Mouse (Mus musculus) heart, embryonic 11.5 days (tissue): ENCODE measurements around the gene Vmn2r103. TPM values are rescaled to one million over a fixed set of nuclear protein-coding genes. Genes with fewer than 3 reads are reported as not detected.

Experiments used
- ATAC-seq: fragments of 200-750 bp; cut with Nextera tagmentation; replicated peaks from 2 replicates; pipeline ENCODE4 v1.8.0; 2017; ENCODE audit warnings: moderate library complexity; ENCODE audit not compliant: insufficient number of reproducible peaks, low FRiP score, low TSS enrichment
- H3K27ac ChIP-seq: fragments of 300-500 bp; sonication (generic); 2 replicates; pipeline ENCODE4 v1.5.1; 2014; ENCODE audit warnings: mild to moderate bottlenecking, low read depth, low read length
- H3K27me3 ChIP-seq: fragments of 300-500 bp; sonication (generic); 2 replicates; pipeline ENCODE4 v1.6.1; 2014; ENCODE audit warnings: mild to moderate bottlenecking, low read length, mixed read lengths; ENCODE audit not compliant: control insufficient read depth, insufficient read depth
- H3K36me3 ChIP-seq: fragments of 300-500 bp; sonication (generic); 2 replicates; pipeline ENCODE4 v1.6.1; 2014; ENCODE audit warnings: mild to moderate bottlenecking, low read length, moderate library complexity, mixed read lengths; ENCODE audit not compliant: control insufficient read depth, insufficient read depth
- H3K4me1 ChIP-seq: fragments of 300-500 bp; sonication (generic); 2 replicates; pipeline ENCODE4 v1.6.1; 2014; ENCODE audit warnings: low read length; ENCODE audit not compliant: control insufficient read depth, insufficient read depth
- H3K4me2 ChIP-seq: fragments of 300-500 bp; sonication (generic); 2 replicates; pipeline ENCODE4 v1.6.1; 2014; ENCODE audit warnings: mild to moderate bottlenecking, moderate library complexity
- H3K4me3 ChIP-seq: fragments of 300-500 bp; sonication (generic); 2 replicates; pipeline ENCODE4 v1.5.1; 2014; ENCODE audit warnings: low read depth, low read length
- H3K9ac ChIP-seq: fragments of 300-500 bp; sonication (generic); 2 replicates; pipeline ENCODE4 v1.6.1; 2014; ENCODE audit warnings: mild to moderate bottlenecking, low read depth, low read length, moderate library complexity
- H3K9me3 ChIP-seq: fragments of 300-500 bp; sonication (generic); replicated peaks from 2 replicates; pipeline ENCODE4 v1.6.1; 2016; ENCODE audit warnings: low read length; ENCODE audit not compliant: control insufficient read depth
- WGBS: fragments of 180-500 bp; shearing (Covaris S2); extraction: QIAGEN DNeasy Blood & Tissue Kit; methylation state at CpG from one replicate; pipeline ENCODE4 v1.1.7; 2014; ENCODE audit not compliant: insufficient replicate concordance; 5-methylcytosine and 5-hydroxymethylcytosine counted together
- polyA plus RNA-seq: library from polyadenylated mRNA; unstranded; fragments of >200 nt; fragmentation: Nextera tagmentation; extraction: Ambion mirVana; gene quantifications from 2 replicates; pipeline ENCODE4 v1.2.1, GENCODE M21; 2014

Gene Vmn2r103
- polyA plus RNA-seq: not detected in 2 replicates

DNA sequence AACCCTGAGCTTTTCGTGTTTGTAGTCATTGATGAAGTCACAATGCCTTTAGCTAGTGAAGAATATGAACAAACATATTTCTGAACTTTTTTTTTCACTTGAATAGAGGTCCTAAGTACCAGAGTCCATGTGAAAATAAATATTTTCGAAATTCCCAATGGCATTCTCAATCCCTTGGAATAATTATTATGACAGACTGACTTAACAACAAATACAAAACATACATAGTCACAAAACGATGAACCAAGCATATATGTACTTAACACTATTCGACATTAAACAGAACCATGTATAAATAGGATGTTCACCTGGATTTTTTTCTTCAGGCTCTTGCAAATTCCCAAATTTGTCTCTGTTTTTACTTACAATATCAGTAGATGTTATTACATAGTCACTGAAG is at the start of gene Vmn2r103:
Vmn2r103 (plus strand) TSS at position 301 of the 400 bp plus-strand sequence.
- Histone ChIP-seq H3K27me3 (no peaks in the 10 kb centered on the region), H3K4me1 (no peaks in the 10 kb centered on the region), H3K4me2 (no peak within 1 kb of the TSS), H3K9ac (no peak within 1 kb of the TSS), H3K4me3 (no peak within 1 kb of the TSS), H3K27ac (no peak within 1 kb of the TSS), H3K9me3 (0 out of 2 replicates have a peak, but pooled peaks cover 2% of the 10 kb centered on the region), H3K36me3 (no peaks in the 10 kb centered on the region)
- WGBS: 54% methylated on average over 4 of the region's 4 CpGs
- no peak for ATAC-seq

DNA sequence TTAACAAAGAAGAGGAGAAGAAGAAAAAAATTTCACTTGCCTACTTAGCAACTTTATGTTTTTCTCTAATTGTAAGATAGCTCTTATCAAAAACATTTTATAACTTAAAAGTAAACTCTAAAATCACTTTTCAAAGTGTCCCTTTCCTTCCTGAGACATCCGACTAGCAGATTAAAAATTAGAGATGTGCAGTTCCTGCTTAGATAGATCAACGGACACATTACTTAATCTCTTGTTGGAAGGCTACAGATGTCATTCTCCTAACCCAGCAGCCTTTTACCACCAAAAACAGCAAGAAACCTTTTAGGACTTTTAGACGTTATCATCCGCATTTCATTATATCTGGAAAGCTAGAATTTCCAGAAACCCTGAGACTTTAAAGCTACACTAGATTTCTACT is 5.8 kb downstream of the Vmn2r103 start:
- H3K9me3 ChIP-seq: no peaks in the 10 kb centered on the region
- no peak overlapping the region for H3K27ac ChIP-seq
- H3K4me2 ChIP-seq: no peak overlapping the region
- H3K27me3 ChIP-seq: no peaks in the 10 kb centered on the region
- no peaks in the 10 kb centered on the region for H3K4me1 ChIP-seq
- WGBS: 79% methylated on average over 4 of the region's 4 CpGs
- no peak overlapping the region for H3K4me3 ChIP-seq
- H3K9ac ChIP-seq: no peak overlapping the region
- no peaks in the 10 kb centered on the region for H3K36me3 ChIP-seq
- ATAC-seq: no peak

DNA sequence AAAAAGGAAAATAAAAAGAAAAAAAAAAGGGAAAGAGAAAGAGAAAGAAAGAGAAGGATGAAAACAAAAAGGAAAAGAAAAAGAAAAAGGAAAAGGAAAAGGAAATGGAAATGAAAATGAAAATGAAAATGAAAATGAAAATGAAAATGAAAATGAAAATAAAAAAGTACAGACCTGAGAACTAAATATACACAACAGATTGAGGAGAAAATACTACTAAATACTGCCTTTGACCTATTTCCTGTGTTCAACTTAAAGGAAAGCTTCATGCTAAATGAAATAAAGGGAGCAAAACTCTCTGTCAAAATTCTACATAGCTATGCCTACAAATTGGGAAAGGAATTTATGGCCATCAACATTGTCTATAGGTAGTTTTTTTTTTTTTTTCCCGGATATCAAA is 16.1 kb downstream of the Vmn2r103 start:
- 70% methylated on average over 1 of the region's 1 CpGs for WGBS
- no peak overlapping the region for H3K4me3 ChIP-seq
- no peak for ATAC-seq

More for the DNA sequence above, 16.1 kb downstream of the Vmn2r103 start:
- Histone ChIP-seq H3K9me3 (no peaks in the 10 kb centered on the region), H3K4me1 (no peaks in the 10 kb centered on the region), H3K27ac (no peak overlapping the region), H3K9ac (no peak overlapping the region), H3K36me3 (no peaks in the 10 kb centered on the region), H3K4me2 (no peak overlapping the region), H3K27me3 (no peaks in the 10 kb centered on the region)

Other genes starting within 250 kb of the Vmn2r103 start
- not detected in 2 replicates for gene Vmn2r101, start 196.1 kb upstream of the Vmn2r103 start, polyA plus RNA-seq
- gene Vmn2r102, start 113.0 kb upstream of the Vmn2r103 start, polyA plus RNA-seq: not detected in 2 replicates